Mouse (Mus musculus) liver, postnatal 0 days (tissue): ENCODE results near the gene Wwtr1.

Experiments used
- CTCF ChIP-seq: sonication (generic); IDR thresholded peaks from 2 replicates; pipeline ENCODE4 v1.5.1; 2016; ENCODE audit warnings: antibody characterized with exemption, low read depth
- EP300 ChIP-seq: IDR thresholded peaks from 2 replicates; pipeline ENCODE4 v1.6.1; 2016; ENCODE audit warnings: antibody characterized with exemption, low read depth, mild to moderate bottlenecking

DNA sequence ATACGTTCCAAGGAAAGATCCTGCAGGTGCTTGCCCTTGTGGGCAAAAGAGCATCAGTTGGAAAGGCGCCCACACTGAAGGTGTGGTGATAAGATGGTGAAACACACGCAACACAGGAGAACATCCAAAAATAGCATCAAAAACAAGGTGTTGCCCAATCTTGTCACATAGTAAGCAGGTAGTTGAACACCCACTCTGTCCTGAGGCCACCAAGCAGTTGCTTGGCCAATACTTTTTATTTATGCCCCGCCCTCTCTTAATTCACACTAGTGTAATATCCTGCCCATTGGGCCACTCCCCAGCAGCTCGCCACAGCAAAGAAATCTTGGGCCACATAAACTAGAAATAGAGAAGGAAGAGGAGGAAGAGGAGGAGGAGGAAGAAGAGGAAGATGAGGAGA is 22.6 kb downstream of the Wwtr1 start:
- TF ChIP-seq CTCF (no peak), EP300 (no peak; the same call in 1 of the 2 replicates)
